Comparison of ENCODE assay signal across 9 mouse cellular contexts in genomic region chr8:10805405-10806151, GRCm38 (mm10).
DNase-seq lines count a peak whose midpoint lies in the region; ATAC-seq and TF ChIP-seq lines count a peak whose summit lies in the region.
"Had no signal": no experiment of that assay in that cellular context is flagged by ENCODE, and none has a peak within 500 bp of the region (broad histone marks: within the 10 kb centered on the region; RNA-seq: fewer than 3 reads in every experiment).

No protein-coding gene starts in this region.

- no peak for TF ChIP-seq CTCF in hindbrain, postnatal 0 days (IDR thresholded peaks at IDR 0.05; ENCODE audit: low read depth)

- WGBS in hindbrain, postnatal 0 days, result 9% methylated on average over 22 of the region's 25 CpGs

- H3K27me3 ChIP-seq in hindbrain, postnatal 0 days (ENCODE audit: insufficient read depth, low read length), result no peaks in the 10 kb centered on the region

- H3K27ac ChIP-seq in hindbrain, postnatal 0 days, result no peak overlapping the region

- H3K4me1 ChIP-seq in hindbrain, postnatal 0 days (ENCODE audit: insufficient read depth, low read length), result peaks cover 2% of the 10 kb centered on the region; the same call in 1 of the 2 replicates

- H3K4me3 ChIP-seq in hindbrain, postnatal 0 days (ENCODE audit: low read length), result no peak overlapping the region

- no peaks in the 10 kb centered on the region for H3K36me3 ChIP-seq in hindbrain, postnatal 0 days (ENCODE audit: insufficient read depth, low read length)

- peak; percentile 54 for DNase-seq in R1 (ENCODE audit: low read depth, low spot score)
- peak; percentile 65 for DNase-seq in embryo, embryonic 9.5 days (ENCODE audit: extremely low spot score)
- DNase-seq in hindbrain, postnatal 0 days (ENCODE audit: low spot score), result peak; percentile 26
- peak; percentile 58 for DNase-seq in mesoderm, embryonic 11.5 days (ENCODE audit: low read depth, low spot score)
- DNase-seq in ovary, postnatal 14 days (ENCODE audit: low spot score), result no peak
- DNase-seq in gastrocnemius, adult 18-20 months (ENCODE audit: low spot score), result no peak
- DNase-seq in left cerebral cortex, postnatal 4 days, result no peak
- DNase-seq in adrenal gland, postnatal 36 days, result no peak
- DNase-seq: right cerebral cortex, postnatal 14 days had no signal

- no peak for ATAC-seq in hindbrain, postnatal 0 days

- peak overlapping the region; percentile 25; the same call in 1 of the 2 replicates for H3K4me2 ChIP-seq in hindbrain, postnatal 0 days (ENCODE audit: low read depth, low read length)

- H3K9me3 ChIP-seq in hindbrain, postnatal 0 days (ENCODE audit: low read length), result no peaks in the 10 kb centered on the region

- intact Hi-C loops in left cerebral cortex, postnatal 4 days (cut with DNase I), result no loop called here

- H3K9ac ChIP-seq in hindbrain, postnatal 0 days (replicated peaks; ENCODE audit: low read length), result no peak overlapping the region

Comparison
In these comparisons a context has a peak if more than half of its experiments do, and no peak if none do; other contexts are left out.
1. DNase-seq: peak in R1 (single experiment), embryo, embryonic 9.5 days (single experiment), hindbrain, postnatal 0 days (single experiment) and mesoderm, embryonic 11.5 days (single experiment); none in ovary, postnatal 14 days (single experiment), gastrocnemius, adult 18-20 months (single experiment), left cerebral cortex, postnatal 4 days (single experiment) and adrenal gland, postnatal 36 days (0 of 2).